Mouse (Mus musculus): ENCODE results near the gene Zfp62. TPM values are rescaled to one million over a fixed set of nuclear protein-coding genes. Genes with fewer than 3 reads are reported as not detected.

Zfp62 gene
- polyA plus RNA-seq, 1 experiment = 29.3 TPM

- Histone ChIP-seq H3K27ac (ENCODE audit: insufficient read depth, low read length) (no peak overlapping the region), H3K4me3 (ENCODE audit: low read depth, low read length) (no peak overlapping the region), H3K9ac (ENCODE audit: low read depth, poor library complexity, severe bottlenecking) (no peak overlapping the region)
These were observed 48.3 kb downstream of the Zfp62 start for GRCm38 (mm10) chr11:49251380-49251761.

GRCm38 (mm10) chr11:49252048-49252447 is 49.0 kb downstream of the Zfp62 start:
- TF ChIP-seq CTCF (IDR thresholded peaks at IDR 0.05; ENCODE audit: low read depth, low read length) (no peak), EP300 (IDR thresholded peaks at IDR 0.05; ENCODE audit: insufficient read depth, low read depth, low read length) (no peak), POLR2A (IDR thresholded peaks at IDR 0.05; ENCODE audit: insufficient read depth, low read length) (no peak)
- peaks cover 1% of the 10 kb centered on the region for H3K4me1 ChIP-seq (ENCODE audit: control insufficient read depth, insufficient read depth, low read length)
- no peak overlapping the region for H3K9ac ChIP-seq (ENCODE audit: low read depth, poor library complexity, severe bottlenecking)

More at GRCm38 (mm10) chr11:49251380-49251761, 48.3 kb downstream of the Zfp62 start:
- Histone ChIP-seq H3K27me3 (ENCODE audit: control insufficient read depth, insufficient read depth, low read length, poor library complexity, severe bottlenecking) (no peaks in the 10 kb centered on the region), H3K4me1 (ENCODE audit: control insufficient read depth, insufficient read depth, low read length) (peaks cover 1% of the 10 kb centered on the region), H3K9me3 (replicated peaks; ENCODE audit: control insufficient read depth, insufficient read depth, low read length, poor library complexity, severe bottlenecking) (no peaks in the 10 kb centered on the region), H3K36me3 (ENCODE audit: control insufficient read depth, insufficient read depth, low read length, poor library complexity, severe bottlenecking) (no peaks in the 10 kb centered on the region)
- no peak for TF ChIP-seq EP300 (IDR thresholded peaks at IDR 0.05; ENCODE audit: insufficient read depth, low read depth, low read length)
- no peak for TF ChIP-seq CTCF (IDR thresholded peaks at IDR 0.05; ENCODE audit: low read depth, low read length)
- no peak for TF ChIP-seq POLR2A (IDR thresholded peaks at IDR 0.05; ENCODE audit: insufficient read depth, low read length)

GRCm38 (mm10) chr11:49253035-49253434 is 49.9 kb downstream of the Zfp62 start:
- no peaks in the 10 kb centered on the region for H3K27me3 ChIP-seq (ENCODE audit: control insufficient read depth, insufficient read depth, low read length, poor library complexity, severe bottlenecking)
- no peak overlapping the region for H3K4me3 ChIP-seq (ENCODE audit: low read depth, low read length)
- no peak overlapping the region for H3K9ac ChIP-seq (ENCODE audit: low read depth, poor library complexity, severe bottlenecking)
- no peak overlapping the region for H3K27ac ChIP-seq (ENCODE audit: insufficient read depth, low read length)
- H3K4me1 ChIP-seq (ENCODE audit: control insufficient read depth, insufficient read depth, low read length) = peaks cover 1% of the 10 kb centered on the region
- no peaks in the 10 kb centered on the region for H3K36me3 ChIP-seq (ENCODE audit: control insufficient read depth, insufficient read depth, low read length, poor library complexity, severe bottlenecking)
- no peaks in the 10 kb centered on the region for H3K9me3 ChIP-seq (replicated peaks; ENCODE audit: control insufficient read depth, insufficient read depth, low read length, poor library complexity, severe bottlenecking)
- TF ChIP-seq EP300 (IDR thresholded peaks at IDR 0.05; ENCODE audit: insufficient read depth, low read depth, low read length) (no peak), POLR2A (IDR thresholded peaks at IDR 0.05; ENCODE audit: insufficient read depth, low read length) (no peak), CTCF (IDR thresholded peaks at IDR 0.05; ENCODE audit: low read depth, low read length) (no peak)

More at GRCm38 (mm10) chr11:49252048-49252447, 49.0 kb downstream of the Zfp62 start:
- Histone ChIP-seq H3K27ac (ENCODE audit: insufficient read depth, low read length) (no peak overlapping the region), H3K4me3 (ENCODE audit: low read depth, low read length) (no peak overlapping the region), H3K36me3 (ENCODE audit: control insufficient read depth, insufficient read depth, low read length, poor library complexity, severe bottlenecking) (no peaks in the 10 kb centered on the region), H3K9me3 (replicated peaks; ENCODE audit: control insufficient read depth, insufficient read depth, low read length, poor library complexity, severe bottlenecking) (no peaks in the 10 kb centered on the region), H3K27me3 (ENCODE audit: control insufficient read depth, insufficient read depth, low read length, poor library complexity, severe bottlenecking) (no peaks in the 10 kb centered on the region)

- Histone ChIP-seq H3K27ac (ENCODE audit: insufficient read depth, low read length) (no peak overlapping the region), H3K4me3 (ENCODE audit: low read depth, low read length) (no peak overlapping the region), H3K9me3 (replicated peaks; ENCODE audit: control insufficient read depth, insufficient read depth, low read length, poor library complexity, severe bottlenecking) (no peaks in the 10 kb centered on the region), H3K36me3 (ENCODE audit: control insufficient read depth, insufficient read depth, low read length, poor library complexity, severe bottlenecking) (no peaks in the 10 kb centered on the region), H3K9ac (ENCODE audit: low read depth, poor library complexity, severe bottlenecking) (no peak overlapping the region), H3K27me3 (ENCODE audit: control insufficient read depth, insufficient read depth, low read length, poor library complexity, severe bottlenecking) (no peaks in the 10 kb centered on the region), H3K4me1 (ENCODE audit: control insufficient read depth, insufficient read depth, low read length) (no peaks in the 10 kb centered on the region)
- TF ChIP-seq CTCF (IDR thresholded peaks at IDR 0.05; ENCODE audit: low read depth, low read length) (no peak), EP300 (IDR thresholded peaks at IDR 0.05; ENCODE audit: insufficient read depth, low read depth, low read length) (no peak), POLR2A (IDR thresholded peaks at IDR 0.05; ENCODE audit: insufficient read depth, low read length) (no peak)
These were observed 56.2 kb downstream of the Zfp62 start for GRCm38 (mm10) chr11:49259296-49259695.

- no peaks in the 10 kb centered on the region for H3K4me1 ChIP-seq (ENCODE audit: control insufficient read depth, insufficient read depth, low read length)
- TF ChIP-seq POLR2A (IDR thresholded peaks at IDR 0.05; ENCODE audit: insufficient read depth, low read length) (no peak), CTCF (IDR thresholded peaks at IDR 0.05; ENCODE audit: low read depth, low read length) (no peak), EP300 (IDR thresholded peaks at IDR 0.05; ENCODE audit: insufficient read depth, low read depth, low read length) (no peak)
- H3K27ac ChIP-seq (ENCODE audit: insufficient read depth, low read length) = no peak overlapping the region
- H3K9me3 ChIP-seq (replicated peaks; ENCODE audit: control insufficient read depth, insufficient read depth, low read length, poor library complexity, severe bottlenecking) = no peaks in the 10 kb centered on the region
- H3K27me3 ChIP-seq (ENCODE audit: control insufficient read depth, insufficient read depth, low read length, poor library complexity, severe bottlenecking) = no peaks in the 10 kb centered on the region
- no peak overlapping the region for H3K9ac ChIP-seq (ENCODE audit: low read depth, poor library complexity, severe bottlenecking)
- H3K4me3 ChIP-seq (ENCODE audit: low read depth, low read length) = no peak overlapping the region
- no peaks in the 10 kb centered on the region for H3K36me3 ChIP-seq (ENCODE audit: control insufficient read depth, insufficient read depth, low read length, poor library complexity, severe bottlenecking)
These were observed 56.7 kb downstream of the Zfp62 start for GRCm38 (mm10) chr11:49259829-49260228.

- no peaks in the 10 kb centered on the region for H3K36me3 ChIP-seq (ENCODE audit: control insufficient read depth, insufficient read depth, low read length, poor library complexity, severe bottlenecking)
- H3K9ac ChIP-seq (ENCODE audit: low read depth, poor library complexity, severe bottlenecking) = no peak overlapping the region
- H3K4me3 ChIP-seq (ENCODE audit: low read depth, low read length) = peak overlapping the region; percentile 13
- TF ChIP-seq EP300 (IDR thresholded peaks at IDR 0.05; ENCODE audit: insufficient read depth, low read depth, low read length) = no peak
- no peak for TF ChIP-seq CTCF (IDR thresholded peaks at IDR 0.05; ENCODE audit: low read depth, low read length)
- no peak for TF ChIP-seq POLR2A (IDR thresholded peaks at IDR 0.05; ENCODE audit: insufficient read depth, low read length)
- H3K4me1 ChIP-seq (ENCODE audit: control insufficient read depth, insufficient read depth, low read length) = no peaks in the 10 kb centered on the region
- H3K9me3 ChIP-seq (replicated peaks; ENCODE audit: control insufficient read depth, insufficient read depth, low read length, poor library complexity, severe bottlenecking) = no peaks in the 10 kb centered on the region
- H3K27me3 ChIP-seq (ENCODE audit: control insufficient read depth, insufficient read depth, low read length, poor library complexity, severe bottlenecking) = no peaks in the 10 kb centered on the region
- H3K27ac ChIP-seq (ENCODE audit: insufficient read depth, low read length) = no peak overlapping the region
These were observed 57.7 kb downstream of the Zfp62 start for GRCm38 (mm10) chr11:49260598-49261312.
